Comparison of ENCODE assay signal across 12 mouse cellular contexts in genomic region chr5:123979221-123979979, GRCm38 (mm10). TPM values are rescaled to one million over a fixed set of nuclear protein-coding genes. Genes with fewer than 3 reads are reported as not detected.
DNase-seq lines count a peak whose midpoint lies in the region; TF ChIP-seq lines count a peak whose summit lies in the region.
"Had no signal": no experiment of that assay in that cellular context is flagged by ENCODE, and none has a peak within 500 bp of the region (broad histone marks: within the 10 kb centered on the region; RNA-seq: fewer than 3 reads in every experiment).

No protein-coding gene starts in this region.

- no peak for TF ChIP-seq POLR2A in kidney, adult 2 months (IDR thresholded peaks at IDR 0.05; ENCODE audit: low read depth, low read length)

- H3K4me3 ChIP-seq in kidney, adult 2 months (ENCODE audit: insufficient read depth, low read depth, low read length): no peak overlapping the region
- H3K4me3 ChIP-seq: limb, embryonic 10.5 days; neural tube, embryonic 15.5 days had no signal

- WGBS in kidney, adult 2 months: 69% methylated on average over 18 of the region's 18 CpGs

- H3K27ac ChIP-seq in kidney, adult 2 months (ENCODE audit: insufficient read depth, low read depth, low read length): 0 out of 2 replicates have a peak overlapping the region, but pooled peaks have one; percentile 16
- H3K27ac ChIP-seq: limb, embryonic 10.5 days; neural tube, embryonic 15.5 days had no signal

- H3K36me3 ChIP-seq in kidney, adult 2 months (ENCODE audit: control insufficient read depth, insufficient read depth, low read length): no peaks in the 10 kb centered on the region
- H3K36me3 ChIP-seq: limb, embryonic 10.5 days; neural tube, embryonic 15.5 days had no signal

- no peaks in the 10 kb centered on the region for H3K27me3 ChIP-seq in kidney, adult 2 months (replicated peaks; ENCODE audit: control insufficient read depth, insufficient read depth, low read length)

- DNase-seq in cerebellum, postnatal 10 days: peak; percentile 65 to 75
- no peak for DNase-seq in cerebellum, adult 11-12 months
- peak; percentile 31 for DNase-seq in kidney, adult 2 months
- no peak for DNase-seq in kidney, adult 8-10 months
- DNase-seq in 416B (ENCODE audit: low read depth): peak; percentile 60
- peak; percentile 55 for DNase-seq in gastrocnemius, postnatal 25 days
- DNase-seq in urinary bladder, postnatal 14 days (ENCODE audit: low spot score): no peak
- DNase-seq in adrenal gland, postnatal 10 days: no peak
- DNase-seq: layer of hippocampus, adult 9-11 months had no signal

- H3K4me1 ChIP-seq in kidney, adult 2 months (ENCODE audit: control insufficient read depth, insufficient read depth, low read length): peaks cover 35% of the 10 kb centered on the region

- TF ChIP-seq CTCF in kidney, adult 2 months (conservative IDR thresholded peaks at IDR 0.05; ENCODE audit: insufficient read depth, insufficient read length, low read depth, low read length): no peak

RNA-seq across cellular contexts. Expression of gene Hip1r, which starts 6.0 kb away (rescaled TPM):
- 18.3 and 19.2 TPM in 2 replicates for polyA plus RNA-seq in kidney, adult 2 months (2012; rRNA removed)
- 1 to 10 TPM; 6.2 to 6.6 TPM for total RNA-seq in gastrocnemius, postnatal 25 days (2021)
- 10 to 100 TPM; 18.2 to 22.5 TPM for total RNA-seq in adrenal gland, postnatal 10 days (2021)

RNA-seq across cellular contexts. Expression of gene Ccdc62, which starts 48.9 kb away (rescaled TPM):
- 3.7 and 4.1 TPM in 2 replicates for polyA plus RNA-seq in kidney, adult 2 months (2012; rRNA removed)
- 1 to 10 TPM; 1.4 to 1.8 TPM for total RNA-seq in gastrocnemius, postnatal 25 days (2021)
- 1 to 10 TPM; 3.2 to 7.6 TPM for total RNA-seq in adrenal gland, postnatal 10 days (2021)

RNA-seq across cellular contexts. Expression of gene Gm43518, which starts 52.2 kb away (rescaled TPM):
- polyA plus RNA-seq in kidney, adult 2 months (2012; rRNA removed): 0.56 and 0.64 TPM in 2 replicates
- not detected for total RNA-seq in gastrocnemius, postnatal 25 days (2021)
- total RNA-seq in adrenal gland, postnatal 10 days (2021): not detected
- polyA plus RNA-seq: C2C12 had no signal

RNA-seq across cellular contexts. Expression of gene Vps37b, which starts 52.7 kb away (rescaled TPM):
- 22.6 and 24.1 TPM in 2 replicates for polyA plus RNA-seq in kidney, adult 2 months (2012; rRNA removed)
- total RNA-seq in gastrocnemius, postnatal 25 days (2021): 1 to 10 TPM; 4.2 to 6.3 TPM
- total RNA-seq in adrenal gland, postnatal 10 days (2021): 10 to 100 TPM; 41.1 to 58.1 TPM

Comparison
In these comparisons a context has a peak if more than half of its experiments do, and no peak if none do; other contexts are left out.
1. DNase-seq: peak in cerebellum, postnatal 10 days (2 of 2), kidney, adult 2 months (single experiment), 416B (single experiment) and gastrocnemius, postnatal 25 days (single experiment); none in cerebellum, adult 11-12 months (single experiment), kidney, adult 8-10 months (0 of 2), urinary bladder, postnatal 14 days (single experiment) and adrenal gland, postnatal 10 days (single experiment).